In the genomic region with DNA sequence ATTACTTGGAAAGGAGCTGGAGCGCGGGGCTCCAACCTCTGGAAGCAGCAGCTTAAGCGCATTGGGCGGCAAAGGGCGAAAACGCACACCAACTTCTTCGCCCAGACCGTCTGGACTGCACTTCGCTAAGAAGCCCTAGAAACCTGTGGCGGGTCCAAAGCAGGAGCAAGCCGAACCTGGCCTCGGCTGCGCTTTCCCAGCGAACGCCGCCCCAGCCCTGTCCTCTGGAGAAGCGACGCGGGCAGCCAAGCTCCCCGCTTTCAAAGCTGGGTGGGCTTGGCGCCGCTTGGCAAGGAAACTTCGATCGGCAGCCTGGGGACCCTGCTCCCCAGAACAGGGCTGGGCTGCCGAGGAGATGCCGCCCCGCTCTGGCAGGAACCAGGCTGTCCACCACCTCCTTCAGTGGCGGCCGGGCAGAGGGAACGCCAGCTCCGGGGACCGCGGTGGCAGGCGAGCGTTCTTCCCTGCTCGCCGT, we compare ENCODE assay signal across 8 mouse cellular contexts. TPM values are rescaled to one million over a fixed set of nuclear protein-coding genes. Genes with fewer than 3 reads are reported as not detected.
A peak's percentile ranks its signal among the peaks of the same experiment; 100 is the strongest.
DNase-seq lines count a peak whose midpoint lies in the region; ATAC-seq and TF ChIP-seq lines count a peak whose summit lies in the region.

No protein-coding gene starts in this region.

- H3K9me3 ChIP-seq in forebrain, embryonic 14.5 days (replicated peaks; ENCODE audit: control insufficient read depth, low read length), result no peaks in the 10 kb centered on the region
- no peaks in the 10 kb centered on the region for H3K9me3 ChIP-seq in kidney, postnatal 0 days (replicated peaks; ENCODE audit: low read length)

- no peaks in the 10 kb centered on the region for H3K27me3 ChIP-seq in forebrain, embryonic 14.5 days (replicated peaks; ENCODE audit: control insufficient read depth, insufficient read depth, low read length)
- no peaks in the 10 kb centered on the region for H3K27me3 ChIP-seq in kidney, postnatal 0 days (ENCODE audit: insufficient read depth, low read length)

- DNase-seq in kidney, adult 11 months, result peak; percentile 13
- no peak for DNase-seq in kidney, postnatal 4 days
- peak; percentile 53 for DNase-seq in NIH3T3 (ENCODE audit: low read depth)
- DNase-seq in forebrain, embryonic 14.5 days (ENCODE audit: low spot score), result peak; percentile 32
- peak; percentile 36 for DNase-seq in kidney, postnatal 0 days (ENCODE audit: low spot score)
- no peak for DNase-seq in thymus, postnatal 10 days (ENCODE audit: low spot score in 2 of 2)
- DNase-seq in B cell, adult 2 months, result no peak

- peak overlapping the region; percentile 73 for H3K9ac ChIP-seq in forebrain, embryonic 14.5 days (ENCODE audit: low read length)
- peak overlapping the region; percentile 52 for H3K9ac ChIP-seq in kidney, postnatal 0 days (ENCODE audit: low read depth, low read length)

- peak overlapping the region; percentile 58 for H3K4me2 ChIP-seq in forebrain, embryonic 14.5 days (ENCODE audit: low read length)
- peak overlapping the region; percentile 68 for H3K4me2 ChIP-seq in kidney, postnatal 0 days (ENCODE audit: low read length)

- peak overlapping the region; percentile 49 for H3K4me3 ChIP-seq in forebrain, embryonic 14.5 days (ENCODE audit: low read depth, low read length)
- H3K4me3 ChIP-seq in kidney, postnatal 0 days (replicated peaks; ENCODE audit: low read depth, low read length), result peak overlapping the region; percentile 45

- peak; percentile 76 for ATAC-seq in forebrain, embryonic 14.5 days
- ATAC-seq in kidney, postnatal 0 days (replicated peaks; ENCODE audit: low FRiP score, low read depth), result peak; percentile 75
- peak; percentile 20 for ATAC-seq in megakaryocyte-erythroid progenitor cell, adult 5-6 weeks (replicated peaks; ENCODE audit: low FRiP score, low TSS enrichment, poor library complexity, severe bottlenecking)

- 36% methylated on average over 35 of the region's 37 CpGs for WGBS in forebrain, embryonic 14.5 days
- WGBS in kidney, postnatal 0 days, result 18% methylated on average over 37 of the region's 37 CpGs

- no peak for TF ChIP-seq CTCF in kidney, postnatal 0 days (IDR thresholded peaks at IDR 0.05; ENCODE audit: low read depth)

- no peaks in the 10 kb centered on the region for H3K36me3 ChIP-seq in forebrain, embryonic 14.5 days (ENCODE audit: control insufficient read depth, insufficient read depth, low read length)
- H3K36me3 ChIP-seq in kidney, postnatal 0 days (ENCODE audit: insufficient read depth, low read length), result no peaks in the 10 kb centered on the region

- peak overlapping the region; percentile 88 for H3K27ac ChIP-seq in forebrain, embryonic 14.5 days (ENCODE audit: low read depth, low read length)
- H3K27ac ChIP-seq in kidney, postnatal 0 days, result peak overlapping the region; percentile 84

- H3K4me1 ChIP-seq in forebrain, embryonic 14.5 days (ENCODE audit: control insufficient read depth, insufficient read depth, low read length), result no peaks in the 10 kb centered on the region
- H3K4me1 ChIP-seq in kidney, postnatal 0 days (replicated peaks; ENCODE audit: insufficient read depth, low read length), result no peaks in the 10 kb centered on the region

RNA-seq across cellular contexts. Expression of a gene that starts 0.6 kb away (rescaled TPM):
- polyA plus RNA-seq in forebrain, embryonic 14.5 days (2014; fragmentation: Nextera tagmentation; extraction: Ambion mirVana), result 6.0 and 6.5 TPM in 2 replicates
- 12.5 and 13.7 TPM in 2 replicates for polyA plus RNA-seq in kidney, postnatal 0 days (2015; fragmentation: Nextera tagmentation; extraction: Ambion mirVana)
- total RNA-seq in megakaryocyte-erythroid progenitor cell, adult 5-6 weeks (2014; fragmentation: Nextera tagmentation), result 2.0 and 2.2 TPM in 2 replicates
- 1.5 and 4.0 TPM in 2 replicates for total RNA-seq in megakaryocyte-erythroid progenitor cell, adult 5-6 weeks (2017)

RNA-seq across cellular contexts. Expression of a gene that starts 57.0 kb away (rescaled TPM):
- polyA plus RNA-seq in forebrain, embryonic 14.5 days (2014; fragmentation: Nextera tagmentation; extraction: Ambion mirVana), result 0.75 TPM in 2 replicates
- 0.70 and 0.74 TPM in 2 replicates for polyA plus RNA-seq in kidney, postnatal 0 days (2015; fragmentation: Nextera tagmentation; extraction: Ambion mirVana)
- total RNA-seq in megakaryocyte-erythroid progenitor cell, adult 5-6 weeks (2014; fragmentation: Nextera tagmentation), result 0.22 and 0.48 TPM in 2 replicates
- total RNA-seq in megakaryocyte-erythroid progenitor cell, adult 5-6 weeks (2017), result 0.95 TPM in 1 of 2 replicates, not detected in the other

Comparison
In these comparisons a context has a peak if more than half of its experiments do, and no peak if none do; other contexts are left out.
1. DNase-seq: peak in kidney, adult 11 months (single experiment), NIH3T3 (single experiment), forebrain, embryonic 14.5 days (single experiment) and kidney, postnatal 0 days (single experiment); none in kidney, postnatal 4 days (0 of 2), thymus, postnatal 10 days (0 of 2) and B cell, adult 2 months (0 of 2).
2. ATAC-seq: peak in every context shown above with its lines; median percentile 76 in forebrain, embryonic 14.5 days; 75 in kidney, postnatal 0 days; 20 in megakaryocyte-erythroid progenitor cell, adult 5-6 weeks.